Comparison of ENCODE assay signal across 1 mouse cellular context in the genomic region with DNA sequence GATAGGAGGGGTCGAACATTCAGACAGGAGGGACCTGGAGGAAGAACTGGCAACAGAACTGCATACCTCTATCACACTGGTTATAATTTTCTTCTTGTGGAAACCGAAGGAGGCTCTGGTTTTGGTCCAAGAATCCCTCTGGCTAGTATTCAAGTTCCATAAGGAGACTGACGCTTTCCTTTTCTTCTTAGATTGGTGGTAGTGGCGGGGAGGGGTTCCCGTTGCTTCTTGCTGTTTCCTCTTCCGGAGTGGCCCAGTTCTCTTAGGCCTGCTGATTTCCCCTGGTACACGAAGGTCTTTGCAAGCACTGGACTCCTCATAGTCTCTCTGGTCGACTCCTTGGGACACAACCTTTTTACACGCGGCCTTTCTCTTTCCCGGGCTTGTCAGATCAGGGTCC.
TF ChIP-seq lines count a peak whose summit lies in the region.

No protein-coding gene starts in this region.

TF ChIP-seq in CH12.LX, 34 proteins besides CTCF, POLR2A, EP300 and RAD21:
- TF ChIP-seq USF2 (conservative IDR thresholded peaks at IDR 0.05; ENCODE audit: low read depth, low read length) (no peak), CHD1 (IDR thresholded peaks at IDR 0.05; ENCODE audit: low read depth, low read length) (no peak), ELF1 (IDR thresholded peaks at IDR 0.05; ENCODE audit: low read depth, low read length) (peak; percentile 30; the same call in 1 of the 2 replicates), POLR2AphosphoS2 (IDR thresholded peaks at IDR 0.05; ENCODE audit: low read depth, low read length) (no peak), RCOR1 (conservative IDR thresholded peaks at IDR 0.05; ENCODE audit: low read depth, low read length) (no peak), TBP (conservative IDR thresholded peaks at IDR 0.05; ENCODE audit: low read depth, low read length) (no peak), ZC3H11A (IDR thresholded peaks at IDR 0.05; ENCODE audit: low read depth, low read length) (no peak)
